Comparison of ENCODE assay signal across 30 mouse cellular contexts in genomic region chr16:74625783-74626182, GRCm38 (mm10).
"Had no signal": no experiment of that assay in that cellular context is flagged by ENCODE, and none has a peak within 500 bp of the region (broad histone marks: within the 10 kb centered on the region; RNA-seq: fewer than 3 reads in every experiment).

No protein-coding gene starts in this region.

- DNase-seq: left cerebral cortex, postnatal 4 days; liver; liver, embryonic 13.5 days; liver, postnatal 0 days; lung, adult 18-20 months; lung, adult 2 months; lung, embryonic 14.5 days; lung, postnatal 10 days; lung, postnatal 14 days; lung, postnatal 36 days; lung, postnatal 4 days; midbrain, embryonic 14.5 days had no signal

- ATAC-seq: liver, embryonic 12.5 days; liver, postnatal 0 days; lung, postnatal 0 days; midbrain, embryonic 15.5 days; midbrain, embryonic 16.5 days had no signal

- H3K4me1 ChIP-seq: limb, embryonic 10.5 days; limb, embryonic 12.5 days; limb, embryonic 13.5 days; limb, embryonic 15.5 days; liver, embryonic 12.5 days; liver, embryonic 13.5 days; liver, embryonic 15.5 days; lung, embryonic 15.5 days; megakaryocyte, embryonic 14.5 days; midbrain, embryonic 10.5 days; midbrain, embryonic 12.5 days; midbrain, embryonic 15.5 days; neural tube, embryonic 12.5 days had no signal

- H3K4me3 ChIP-seq: limb, embryonic 10.5 days; limb, embryonic 12.5 days; limb, embryonic 13.5 days; limb, embryonic 15.5 days; liver, embryonic 12.5 days; liver, embryonic 13.5 days; liver, embryonic 15.5 days; lung, embryonic 15.5 days; megakaryocyte, embryonic 14.5 days; midbrain, embryonic 10.5 days; midbrain, embryonic 12.5 days; midbrain, embryonic 15.5 days; myocyte; neural tube, embryonic 12.5 days had no signal

- H3K27me3 ChIP-seq: limb, embryonic 12.5 days; limb, embryonic 13.5 days; limb, embryonic 15.5 days; liver, embryonic 12.5 days; liver, embryonic 13.5 days; liver, embryonic 15.5 days; lung, embryonic 15.5 days; megakaryocyte, embryonic 14.5 days; midbrain, embryonic 12.5 days; midbrain, embryonic 15.5 days; neural tube, embryonic 12.5 days had no signal

- H3K36me3 ChIP-seq: limb, embryonic 10.5 days; limb, embryonic 12.5 days; limb, embryonic 13.5 days; limb, embryonic 15.5 days; liver, embryonic 12.5 days; liver, embryonic 13.5 days; liver, embryonic 15.5 days; lung, embryonic 15.5 days; midbrain, embryonic 10.5 days; midbrain, embryonic 12.5 days; midbrain, embryonic 15.5 days; neural tube, embryonic 12.5 days had no signal

- H3K9ac ChIP-seq: limb, embryonic 12.5 days; limb, embryonic 13.5 days; limb, embryonic 15.5 days; liver, embryonic 12.5 days; liver, embryonic 13.5 days; liver, embryonic 14.5 days; liver, embryonic 15.5 days; liver, postnatal 0 days; lung, embryonic 14.5 days; lung, embryonic 15.5 days; midbrain, embryonic 12.5 days; midbrain, embryonic 15.5 days; neural tube, embryonic 12.5 days had no signal

- H3K9me3 ChIP-seq: limb, embryonic 10.5 days; limb, embryonic 12.5 days; limb, embryonic 13.5 days; limb, embryonic 15.5 days; liver, embryonic 12.5 days; liver, embryonic 13.5 days; liver, embryonic 15.5 days; lung, embryonic 15.5 days; megakaryocyte, embryonic 14.5 days; midbrain, embryonic 10.5 days; midbrain, embryonic 12.5 days; midbrain, embryonic 15.5 days; neural tube, embryonic 12.5 days had no signal

- H3K4me2 ChIP-seq: limb, embryonic 12.5 days; limb, embryonic 13.5 days; limb, embryonic 15.5 days; liver, embryonic 11.5 days; liver, embryonic 12.5 days; liver, embryonic 13.5 days; liver, embryonic 15.5 days; lung, embryonic 14.5 days; lung, embryonic 15.5 days; midbrain, embryonic 12.5 days; midbrain, embryonic 15.5 days; neural tube, embryonic 12.5 days had no signal

- H3K27ac ChIP-seq: limb, embryonic 10.5 days; limb, embryonic 12.5 days; limb, embryonic 13.5 days; limb, embryonic 15.5 days; liver, embryonic 12.5 days; liver, embryonic 13.5 days; liver, embryonic 14.5 days; liver, embryonic 15.5 days; lung, embryonic 15.5 days; macrophage; midbrain, embryonic 10.5 days; midbrain, embryonic 12.5 days; midbrain, embryonic 15.5 days; neural tube, embryonic 12.5 days had no signal
